In genomic region chr10:59322271-59322670, GRCm38 (mm10) we compare ENCODE assay signal across 8 mouse cellular contexts. TPM values are rescaled to one million over a fixed set of nuclear protein-coding genes. Genes with fewer than 3 reads are reported as not detected.
DNase-seq lines count a peak whose midpoint lies in the region; ATAC-seq and TF ChIP-seq lines count a peak whose summit lies in the region.

No protein-coding gene starts in this region.

- no peaks in the 10 kb centered on the region for H3K36me3 ChIP-seq in forebrain, embryonic 16.5 days (ENCODE audit: control insufficient read depth, insufficient read depth)
- no peaks in the 10 kb centered on the region for H3K36me3 ChIP-seq in liver, embryonic 14.5 days (replicated peaks; ENCODE audit: control insufficient read depth, insufficient read depth, low read depth)
- no peaks in the 10 kb centered on the region for H3K36me3 ChIP-seq in thymus, adult 2 months (ENCODE audit: control insufficient read depth, insufficient read depth, low read length)

- peak overlapping the region; percentile 66; the same call in 1 of the 2 replicates for H3K4me3 ChIP-seq in forebrain, embryonic 16.5 days (replicated peaks; ENCODE audit: low read length)
- no peak overlapping the region; a peak in 1 of 4 replicates for H3K4me3 ChIP-seq in liver, embryonic 14.5 days (ENCODE audit: insufficient read depth in 1 of 2, low read depth in 2 of 2, low read length in 2 of 2)
- H3K4me3 ChIP-seq in thymus, adult 2 months (ENCODE audit: control insufficient read depth, insufficient read depth, low read length): no peak overlapping the region

- H3K27ac ChIP-seq in forebrain, embryonic 16.5 days (ENCODE audit: low read length): peak overlapping the region; percentile 87
- H3K27ac ChIP-seq in liver, embryonic 14.5 days: no peak overlapping the region
- no peak overlapping the region for H3K27ac ChIP-seq in thymus, adult 2 months (ENCODE audit: control insufficient read depth, insufficient read depth, low read length)

- peak overlapping the region; percentile 66 for H3K9ac ChIP-seq in forebrain, embryonic 16.5 days (replicated peaks; ENCODE audit: low read depth, low read length)
- peak overlapping the region; percentile 85 for H3K9ac ChIP-seq in liver, embryonic 14.5 days (replicated peaks)

- no peaks in the 10 kb centered on the region for H3K9me3 ChIP-seq in forebrain, embryonic 16.5 days (ENCODE audit: control insufficient read depth, low read length)
- H3K9me3 ChIP-seq in liver, embryonic 14.5 days (ENCODE audit: control insufficient read depth, low read length): no peaks in the 10 kb centered on the region

- no peaks in the 10 kb centered on the region for H3K27me3 ChIP-seq in forebrain, embryonic 16.5 days (replicated peaks; ENCODE audit: control insufficient read depth, insufficient read depth, low read length)
- H3K27me3 ChIP-seq in liver, embryonic 14.5 days (ENCODE audit: control insufficient read depth, insufficient read depth, low read length): no peaks in the 10 kb centered on the region
- no peaks in the 10 kb centered on the region for H3K27me3 ChIP-seq in thymus, adult 2 months (ENCODE audit: control insufficient read depth, insufficient read depth, low read length)

- 49% methylated on average over 4 of the region's 4 CpGs for WGBS in forebrain, embryonic 16.5 days
- WGBS in liver, embryonic 14.5 days (ENCODE audit: insufficient replicate concordance): 55% methylated on average over 4 of the region's 4 CpGs
- WGBS in thymus, adult 2 months: 47% methylated on average over 4 of the region's 4 CpGs

- peaks cover 18% of the 10 kb centered on the region for H3K4me1 ChIP-seq in forebrain, embryonic 16.5 days (replicated peaks; ENCODE audit: control insufficient read depth, insufficient read depth, low read length)
- peaks cover 7 to 9% of the 10 kb centered on the region in 2 experiments for H3K4me1 ChIP-seq in liver, embryonic 14.5 days (replicated peaks; ENCODE audit: control insufficient read depth in 2 of 2, insufficient read depth in 2 of 2, low read length in 1 of 2)
- H3K4me1 ChIP-seq in thymus, adult 2 months (replicated peaks; ENCODE audit: control insufficient read depth, insufficient read depth, low read length): peaks cover 5% of the 10 kb centered on the region

- H3K4me2 ChIP-seq in forebrain, embryonic 16.5 days (ENCODE audit: low read length): peak overlapping the region; percentile 78
- H3K4me2 ChIP-seq in liver, embryonic 14.5 days (ENCODE audit: low read depth): peak overlapping the region; percentile 95

- TF ChIP-seq POLR2A in thymus, adult 2 months (IDR thresholded peaks at IDR 0.05; ENCODE audit: control insufficient read depth, extremely low read depth, insufficient read depth, low read length, poor library complexity): no peak

- TF ChIP-seq CTCF in liver, embryonic 14.5 days (IDR thresholded peaks at IDR 0.05; ENCODE audit: low read depth): no peak
- no peak for TF ChIP-seq CTCF in thymus, adult 2 months (IDR thresholded peaks at IDR 0.05; ENCODE audit: borderline replicate concordance, control insufficient read depth, extremely low read depth, insufficient read depth, low read length, poor library complexity)

- no peak for TF ChIP-seq EP300 in liver, embryonic 14.5 days (IDR thresholded peaks at IDR 0.05; ENCODE audit: low read depth)

- ATAC-seq in forebrain, embryonic 16.5 days: no peak
- no peak for ATAC-seq in liver, embryonic 14.5 days (ENCODE audit: insufficient read depth)

- peak; percentile 13 for DNase-seq in cerebellum, adult 9-11 months
- DNase-seq in cerebellum, postnatal 4 days (ENCODE audit: low spot score in 2 of 2): no peak
- peak; percentile 40 for DNase-seq in A20 (ENCODE audit: low read depth, low spot score)
- no peak for DNase-seq in liver, embryonic 14.5 days (ENCODE audit: low read depth in 3 of 3, low spot score in 3 of 3)
- no peak for DNase-seq in thymus, adult 2 months
- no peak for DNase-seq in cerebellum, adult 11 months
- no peak for DNase-seq in urinary bladder, postnatal 10 days (ENCODE audit: low spot score)

RNA-seq across cellular contexts. Expression of gene P4ha1, which starts 0.8 kb away (rescaled TPM):
- polyA plus RNA-seq in forebrain, embryonic 16.5 days (2015; fragmentation: Nextera tagmentation; extraction: Ambion mirVana): 32.8 and 46.6 TPM in 2 replicates
- 3.9 and 5.1 TPM in 2 replicates for polyA plus RNA-seq in liver, embryonic 14.5 days (2012; rRNA removed)
- 9.3 and 9.6 TPM in 2 replicates for polyA plus RNA-seq in liver, embryonic 14.5 days (2014; fragmentation: Nextera tagmentation; extraction: Ambion mirVana)
- polyA plus RNA-seq in thymus, adult 2 months (2012; rRNA removed): 10.6 and 11.0 TPM in 2 replicates

Comparison
In these comparisons a context has a peak if more than half of its experiments do, and no peak if none do; other contexts are left out.
1. DNase-seq: peak in cerebellum, adult 9-11 months (single experiment) and A20 (single experiment); none in cerebellum, postnatal 4 days (0 of 2), liver, embryonic 14.5 days (0 of 3), thymus, adult 2 months (single experiment), cerebellum, adult 11 months (single experiment) and urinary bladder, postnatal 10 days (single experiment).